Mouse (Mus musculus) gastrocnemius, adult 18-20 months (tissue): Measurements from ENCODE around the gene Ttc33. TPM values are rescaled to one million over a fixed set of nuclear protein-coding genes. Genes with fewer than 3 reads are reported as not detected.
"Not testable (repeated sequence)": the region's sequence is repeated elsewhere in the genome, so short reads cannot be mapped to it uniquely, and the experiment has no call there.

Experiments used
- DNase-seq: peaks from one replicate; pipeline ENCODE4 v3.0.0; 2021; ENCODE audit warnings: low spot score
- total RNA-seq, 2 experiments: library from RNA; stranded (reverse); gene quantifications; 2 replicates each; pipeline ENCODE4 v1.2.3; 2021

Gene Ttc33
- total RNA-seq, 2 experiments from 2014 or later = 69.0 to 74.1 TPM

GRCm38 (mm10) chr15:5173217-5173820 lies 12.0 kb upstream of the Ttc33 start:
- no peak for DNase-seq

GRCm38 (mm10) chr15:5184668-5185330 lies 526 bp upstream of the Ttc33 start:
- no peak for DNase-seq

- no peak for DNase-seq
Measured at GRCm38 (mm10) chr15:5186293-5186675, 959 bp downstream of the Ttc33 start.

DNA sequence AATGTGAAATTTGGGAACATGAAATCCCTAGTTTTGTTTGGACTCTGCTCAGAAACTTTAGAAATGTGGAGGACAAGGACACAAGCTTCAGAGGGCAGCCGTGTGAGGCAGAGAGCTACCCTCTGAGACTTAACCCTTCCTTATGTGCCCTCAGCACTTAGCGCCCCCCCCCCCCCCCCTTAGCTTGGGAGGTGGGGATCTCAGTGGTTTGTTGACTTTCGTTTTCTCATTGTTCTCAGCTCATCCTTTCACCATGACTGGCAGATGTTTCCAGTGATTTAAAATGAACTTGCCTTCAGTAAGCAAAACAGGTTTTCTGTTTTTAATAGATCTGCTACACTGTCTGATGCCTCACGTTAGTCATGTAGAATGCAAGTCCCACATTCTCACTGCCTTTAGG lies 1.8 kb downstream of the Ttc33 start:
- DNase-seq = no peak

DNA sequence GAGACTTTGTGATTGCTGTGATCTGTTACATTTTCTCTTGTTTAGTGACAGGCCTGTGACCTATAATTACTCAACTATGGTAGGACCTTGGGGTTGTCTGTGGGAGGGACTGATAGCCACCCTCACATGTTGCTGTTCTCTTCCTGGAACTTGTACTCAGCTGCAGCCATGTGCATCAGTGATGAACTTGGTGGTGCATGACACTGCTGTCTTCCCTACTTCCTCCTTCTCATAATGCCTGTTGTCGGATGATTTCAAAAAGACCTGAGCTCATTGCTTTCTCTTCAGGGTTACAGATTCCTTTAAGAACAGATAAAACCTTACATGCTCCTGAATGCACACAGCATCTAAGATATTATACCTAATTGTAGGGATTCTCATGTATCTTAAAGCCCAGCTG lies 2.7 kb downstream of the Ttc33 start:
- DNase-seq = no peak

- no peak for DNase-seq
Measured at GRCm38 (mm10) chr15:5189504-5190093, 4.3 kb downstream of the Ttc33 start.

DNA sequence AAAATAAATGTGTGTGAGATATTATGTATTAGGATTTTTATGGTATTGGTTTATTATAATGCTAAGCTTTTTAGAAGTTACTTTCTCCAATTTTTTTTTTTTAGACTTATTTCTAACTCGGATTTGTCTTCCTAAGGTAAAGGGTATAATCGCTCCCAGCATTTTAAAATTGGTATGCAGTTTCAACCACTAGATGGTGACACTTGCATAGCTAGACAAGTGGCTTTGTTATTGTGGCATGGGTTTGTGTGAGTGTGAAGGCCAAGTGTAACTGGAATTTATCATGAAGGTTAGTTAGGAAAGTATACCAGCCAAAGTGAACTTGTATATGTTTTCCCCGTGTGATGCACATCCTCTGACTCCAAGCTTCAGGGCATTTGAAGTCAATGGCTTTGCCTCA lies 8.5 kb downstream of the Ttc33 start:
- no peak for DNase-seq

GRCm38 (mm10) chr15:5194446-5194845 lies 9.1 kb downstream of the Ttc33 start:
- no peak for DNase-seq

DNA sequence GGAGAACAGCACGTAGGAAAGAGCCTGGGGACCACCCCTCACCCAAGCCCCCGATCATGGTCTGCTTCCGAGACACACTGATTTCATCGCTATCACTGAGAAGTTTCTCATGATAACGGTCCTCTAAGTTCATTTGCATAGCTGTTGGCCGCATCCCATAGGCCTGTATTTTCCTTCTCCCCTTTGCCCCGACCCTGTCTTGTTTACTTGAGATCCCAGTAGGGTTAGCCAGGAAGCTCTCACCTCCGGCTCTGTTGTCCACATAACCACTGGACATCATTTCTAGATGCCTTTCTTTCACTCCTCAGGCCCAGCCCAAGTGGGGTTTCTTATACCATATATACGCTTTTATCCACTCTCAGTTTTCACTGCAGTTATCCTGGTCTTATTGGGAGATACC lies 9.6 kb downstream of the Ttc33 start:
- DNase-seq = no peak

DNA sequence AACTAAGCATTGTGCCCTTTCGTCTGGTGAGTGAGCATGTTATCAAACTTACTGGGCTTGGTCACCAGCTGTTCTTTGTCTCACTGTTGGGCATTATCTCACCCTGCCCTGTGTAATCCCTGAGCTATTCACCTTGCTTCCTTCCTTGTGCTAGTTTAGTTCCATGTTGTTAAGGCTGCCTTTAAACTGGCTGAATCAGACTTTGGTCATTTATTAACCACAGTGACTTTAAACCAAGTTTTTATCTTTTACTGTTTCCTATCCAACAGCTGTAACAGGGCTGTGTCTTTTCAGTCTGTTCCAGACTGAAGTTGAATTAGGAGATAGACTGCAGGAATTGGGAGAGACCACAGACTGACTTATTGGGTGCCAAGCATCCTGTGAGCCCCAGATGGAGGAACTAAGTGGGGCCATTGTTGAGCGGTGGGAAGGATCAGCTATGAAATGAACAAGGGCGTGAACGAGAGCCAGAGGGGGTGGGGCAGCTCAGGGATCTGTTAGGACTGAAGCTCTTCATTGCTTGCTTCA lies 10.7 kb downstream of the Ttc33 start:
- DNase-seq = no peak

DNA sequence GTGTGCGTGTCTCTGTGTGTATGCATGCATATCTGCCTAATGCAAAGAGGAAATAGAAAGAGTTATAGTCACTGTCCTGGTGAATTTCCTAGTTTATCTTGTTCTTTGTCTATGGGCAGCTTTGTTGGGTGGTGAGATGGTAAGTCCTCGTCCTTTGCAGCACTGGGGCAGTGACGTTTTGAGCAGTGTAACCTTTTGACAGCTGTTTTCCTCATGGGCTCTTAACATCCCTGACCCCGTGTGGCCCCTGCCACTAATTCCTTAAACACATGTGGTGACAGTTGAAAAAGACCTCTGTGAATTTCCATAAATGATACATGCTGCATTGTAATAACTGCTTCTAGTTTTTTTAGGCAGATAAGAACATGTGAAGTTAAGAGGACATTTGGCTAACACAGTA lies 11.4 kb downstream of the Ttc33 start:
- peak; percentile 13 for DNase-seq

GRCm38 (mm10) chr15:5205222-5205621 lies 19.9 kb downstream of the Ttc33 start:
- DNase-seq = no peak

GRCm38 (mm10) chr15:5209116-5209515 lies 23.8 kb downstream of the Ttc33 start:
- DNase-seq = no peak

DNA sequence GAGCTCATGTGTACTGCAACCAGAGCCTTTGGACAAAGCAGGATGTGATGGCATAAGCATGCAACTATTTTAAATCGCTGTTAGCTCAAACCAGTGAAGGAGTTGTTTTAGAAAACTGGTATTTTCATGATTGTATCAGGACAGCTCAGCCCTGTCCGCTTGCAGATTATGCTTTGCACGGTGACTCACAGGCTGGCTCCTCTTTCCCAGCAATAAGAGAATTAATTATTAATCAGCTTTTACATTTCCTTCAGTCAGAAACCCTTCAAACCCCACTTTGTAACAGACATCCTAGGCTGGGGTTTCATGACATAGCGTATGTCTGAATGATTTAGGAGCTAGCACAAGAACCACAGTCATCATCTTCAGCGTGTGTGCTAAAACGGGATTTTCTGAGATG lies 35.2 kb downstream of the Ttc33 start:
- DNase-seq = no peak

DNA sequence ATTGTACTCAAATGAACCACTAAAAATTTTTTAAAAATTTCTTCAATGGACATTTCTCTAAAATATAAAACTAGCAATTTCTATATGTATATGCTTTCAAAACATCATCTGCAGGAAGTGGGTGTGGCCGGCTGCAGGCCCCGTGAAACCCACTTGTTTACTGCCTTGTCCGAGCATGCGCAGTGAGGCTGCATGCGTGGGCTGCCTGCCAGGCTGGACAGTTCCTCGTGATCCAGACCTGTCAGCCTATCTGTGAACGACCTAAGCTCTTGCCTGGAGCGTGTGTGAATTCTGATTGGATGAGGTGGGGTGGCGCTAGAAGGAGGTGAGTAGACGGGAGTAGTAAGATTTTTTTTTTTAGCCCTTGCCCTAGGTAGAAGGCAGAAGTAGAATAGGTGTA lies 45.4 kb downstream of the Ttc33 start:
- DNase-seq = not testable (repeated sequence)

- no peak for DNase-seq
Measured at GRCm38 (mm10) chr15:5234659-5235058, 49.3 kb downstream of the Ttc33 start.

GRCm38 (mm10) chr15:5235527-5235926 lies 50.2 kb downstream of the Ttc33 start:
- DNase-seq = peak; percentile 21

DNA sequence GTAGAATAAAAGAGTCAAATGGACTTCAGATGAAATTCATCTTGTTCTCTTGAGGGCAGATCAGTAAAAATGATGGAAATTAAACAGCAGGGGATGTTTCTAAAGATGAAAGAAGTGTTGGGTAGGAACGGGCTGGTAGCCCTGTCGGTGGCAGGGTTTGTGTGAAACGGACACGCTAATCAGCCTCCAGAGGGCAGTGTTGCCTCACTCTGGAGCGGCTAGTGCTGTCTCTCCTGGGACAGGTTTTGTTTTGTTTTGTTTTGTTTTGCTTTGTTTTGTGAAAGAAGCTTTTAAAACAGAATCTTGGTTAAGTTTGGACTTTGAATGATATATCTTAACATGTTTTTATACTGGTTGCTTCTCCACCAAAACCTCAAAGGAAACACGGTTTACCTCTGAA lies 51.2 kb downstream of the Ttc33 start:
- DNase-seq = peak; percentile 76

- peak; percentile 16 for DNase-seq
Measured at GRCm38 (mm10) chr15:5237012-5237660, 51.8 kb downstream of the Ttc33 start.

DNA sequence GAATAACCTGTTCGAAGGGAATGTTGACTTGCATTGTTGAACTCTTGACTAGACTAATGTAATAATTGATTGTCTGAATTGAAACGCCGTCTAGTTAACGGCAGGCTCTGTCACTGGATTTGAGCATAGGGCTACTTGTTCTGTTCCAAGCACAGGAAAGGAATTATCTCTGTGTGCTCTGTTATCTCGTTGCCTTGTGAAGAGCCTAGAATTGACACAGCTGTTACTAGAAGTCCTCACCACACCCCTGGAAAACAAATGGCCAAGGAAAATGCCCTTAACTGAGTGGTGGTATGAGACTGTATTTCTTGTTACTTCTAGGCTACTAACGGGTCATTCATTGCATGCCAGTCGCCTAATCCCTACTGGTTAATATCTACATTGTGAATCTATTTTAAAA lies 52.7 kb downstream of the Ttc33 start:
- no peak for DNase-seq

GRCm38 (mm10) chr15:5238553-5238952 lies 53.2 kb downstream of the Ttc33 start:
- DNase-seq = no peak

GRCm38 (mm10) chr15:5239361-5239760 lies 54.0 kb downstream of the Ttc33 start:
- DNase-seq = no peak
